Mouse (Mus musculus): ENCODE data around the gene Cpsf6.

Cpsf6 gene

DNA sequence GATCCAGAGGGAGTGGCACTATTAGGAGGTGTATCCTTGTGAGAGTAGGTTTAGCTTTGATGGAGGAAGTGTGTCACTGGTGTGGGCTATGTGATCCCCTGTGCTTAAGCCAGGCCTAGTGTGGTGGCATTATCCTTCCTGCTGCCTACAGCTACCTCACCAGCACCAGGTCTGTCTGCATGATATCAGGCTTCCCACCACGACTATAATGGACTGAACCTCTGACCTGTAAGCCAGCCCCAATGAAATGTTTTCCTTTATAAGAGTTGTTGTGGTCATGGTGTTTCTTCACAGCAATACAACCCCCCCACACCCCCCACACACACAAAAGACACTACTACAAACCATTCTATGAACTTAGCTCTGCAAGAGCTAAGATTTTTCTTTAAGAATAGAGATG lies 34.9 kb upstream of the Cpsf6 start:
- DNase-seq (ENCODE audit: low read depth in 2 of 2, low spot score in 2 of 2) = no peak

DNA sequence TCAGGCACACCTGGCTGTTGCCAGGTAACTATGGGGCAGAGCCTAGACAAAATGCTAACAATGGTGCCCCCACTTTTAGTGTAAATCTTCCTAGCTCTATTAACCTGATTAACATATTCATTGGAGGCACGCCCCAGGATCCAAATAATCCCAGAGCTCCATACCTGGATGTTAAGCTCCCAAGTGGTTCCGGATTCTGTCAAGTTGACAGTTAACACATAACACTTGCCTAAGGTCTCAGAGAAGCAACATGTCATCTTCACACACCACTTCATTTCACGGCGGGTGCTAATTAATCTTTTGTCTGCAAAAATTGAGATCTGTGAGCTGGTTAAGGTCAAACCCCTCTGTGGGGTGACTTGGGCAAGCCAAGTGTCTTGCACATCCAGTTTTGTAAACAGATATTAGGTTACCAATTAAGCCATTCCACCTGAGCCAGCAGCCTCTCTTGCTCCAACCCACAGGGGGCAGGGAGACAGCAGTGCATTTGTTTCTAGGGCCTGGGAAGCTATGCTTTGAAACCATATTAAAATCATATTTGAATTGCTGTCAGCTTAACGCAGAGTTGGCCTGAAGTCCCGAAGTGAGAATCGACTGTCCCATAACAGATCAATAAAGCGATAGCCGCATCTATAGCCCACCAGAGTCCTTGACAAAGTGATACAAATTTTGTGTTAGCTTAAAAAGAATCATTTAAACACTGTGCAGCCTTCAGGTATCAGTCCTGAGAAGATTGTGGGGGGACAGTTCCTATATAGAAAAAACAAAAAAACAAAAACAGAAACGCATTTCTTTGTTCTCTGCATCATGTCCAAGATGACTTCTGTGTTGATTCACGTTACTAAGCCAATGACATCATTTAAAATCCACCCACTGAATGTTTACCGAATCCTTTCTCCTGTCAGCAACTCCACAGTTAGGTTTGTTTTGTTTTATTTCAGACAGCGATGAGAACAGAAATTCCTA lies 34.0 kb upstream of the Cpsf6 start:
- DNase-seq (ENCODE audit: low read depth in 2 of 2, low spot score in 2 of 2) = no peak

DNA sequence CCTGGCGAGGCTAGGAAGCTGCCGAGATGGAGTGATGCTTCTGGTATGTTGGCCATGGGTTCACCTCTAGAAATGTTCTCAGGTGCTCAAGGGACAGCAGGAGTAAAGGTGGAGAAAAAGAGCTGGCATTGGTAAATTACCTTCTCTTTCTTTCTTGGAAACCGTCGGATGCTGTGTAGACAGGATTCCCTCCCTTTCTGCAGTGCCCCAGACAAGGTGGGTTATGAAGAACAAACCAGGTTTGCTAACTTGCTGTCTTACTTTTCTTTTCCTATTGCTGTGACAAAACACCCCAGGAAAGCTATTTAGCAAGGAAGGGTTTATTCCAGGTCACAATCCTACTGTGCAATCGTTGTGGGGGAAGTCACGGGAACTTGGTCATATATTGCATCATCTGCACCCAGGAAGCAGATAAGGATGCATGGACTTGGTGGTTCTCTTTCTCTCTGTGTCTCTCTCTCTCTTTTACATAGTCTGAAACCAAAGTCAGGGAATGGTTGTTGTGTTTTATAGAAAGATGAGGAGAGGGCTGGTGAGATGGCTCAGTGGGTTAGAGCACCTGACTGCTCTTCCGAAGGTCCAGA lies 32.8 kb upstream of the Cpsf6 start:
- no peak for DNase-seq (ENCODE audit: low read depth in 2 of 2, low spot score in 2 of 2)

DNA sequence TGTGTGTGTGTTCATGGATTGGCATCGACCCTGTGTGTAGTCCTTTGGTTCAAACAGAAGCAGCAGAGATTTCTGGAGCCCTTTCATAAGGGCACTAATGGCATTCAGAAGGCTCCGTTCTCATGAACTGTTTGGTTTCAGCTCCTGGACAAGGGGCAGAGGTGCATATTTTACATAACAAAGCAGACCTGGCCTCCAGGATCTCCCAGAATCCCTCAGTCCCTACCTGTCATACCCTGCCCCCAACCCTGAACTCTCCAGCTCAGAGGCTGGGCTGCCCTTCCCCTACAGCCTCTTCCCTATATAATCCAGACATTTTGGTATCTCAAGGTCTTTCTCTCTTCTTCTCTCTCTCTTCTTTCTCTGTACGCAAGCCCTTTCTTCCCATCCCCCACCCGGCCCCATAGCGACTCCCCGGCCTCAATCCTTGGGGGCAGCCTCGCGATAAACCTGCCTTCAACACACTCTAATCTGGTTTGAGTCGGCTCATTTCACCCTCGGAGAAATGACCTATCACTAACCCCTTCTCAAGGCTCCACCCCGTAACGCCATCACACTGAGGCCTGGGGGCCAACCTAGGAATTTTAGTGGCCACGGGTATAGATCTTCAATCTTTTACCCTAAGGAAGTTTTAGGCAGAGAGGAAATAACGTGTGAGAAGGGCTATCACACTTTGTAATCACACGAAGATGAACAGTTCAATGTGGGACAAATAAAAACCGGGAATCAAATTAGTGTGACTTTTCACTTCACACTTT lies 32.1 kb upstream of the Cpsf6 start:
- DNase-seq (ENCODE audit: low read depth in 2 of 2, low spot score in 2 of 2) = no peak

DNA sequence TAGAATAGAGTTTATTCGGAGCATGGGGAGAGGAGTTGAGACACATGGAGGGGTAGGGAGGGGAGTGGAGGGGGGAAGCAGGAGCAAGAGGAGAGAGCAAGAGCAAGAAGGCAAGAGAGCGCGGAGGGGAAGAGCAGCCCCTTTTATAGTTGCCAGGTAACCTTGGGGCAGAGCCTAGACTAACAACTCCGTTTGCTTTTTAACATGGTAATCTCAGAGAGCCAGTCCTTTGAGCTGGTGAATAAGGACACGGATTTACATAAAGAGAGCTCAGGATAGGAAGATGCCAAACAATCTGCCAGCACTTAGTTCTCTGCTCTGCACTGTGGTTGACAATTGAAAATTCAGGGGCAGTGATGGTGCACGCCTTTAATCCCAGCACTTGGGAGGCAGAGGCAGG lies 31.3 kb upstream of the Cpsf6 start:
- DNase-seq (ENCODE audit: low read depth in 2 of 2, low spot score in 2 of 2) = no peak

DNA sequence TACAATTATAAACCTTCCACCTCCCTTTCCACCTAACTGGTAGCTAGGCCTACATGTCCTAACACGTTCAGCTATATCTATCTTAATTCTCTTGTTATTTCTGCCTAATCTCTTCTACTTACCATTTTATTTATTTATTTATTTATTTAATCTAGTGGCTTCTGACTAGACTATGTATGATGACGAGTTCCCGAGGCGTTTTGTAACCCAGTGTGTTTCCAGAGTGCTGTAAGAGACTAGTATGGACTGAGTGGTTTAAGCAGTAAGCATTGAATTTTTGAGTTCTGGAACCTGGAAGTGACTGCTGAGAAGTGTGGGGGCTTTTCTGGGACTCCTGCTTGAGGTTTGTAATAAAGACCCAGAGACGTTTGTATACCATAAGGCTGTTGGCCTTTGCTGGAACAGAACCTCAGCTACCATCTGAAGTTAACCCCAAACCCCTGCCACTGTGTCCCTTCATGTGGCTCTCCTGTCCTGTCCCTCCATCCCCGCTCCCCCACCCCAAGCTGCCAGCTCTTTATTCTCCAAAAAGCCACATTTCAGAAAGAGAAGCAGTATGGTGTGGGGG lies 30.8 kb upstream of the Cpsf6 start:
- no peak for DNase-seq (ENCODE audit: low read depth in 2 of 2, low spot score in 2 of 2)

DNA sequence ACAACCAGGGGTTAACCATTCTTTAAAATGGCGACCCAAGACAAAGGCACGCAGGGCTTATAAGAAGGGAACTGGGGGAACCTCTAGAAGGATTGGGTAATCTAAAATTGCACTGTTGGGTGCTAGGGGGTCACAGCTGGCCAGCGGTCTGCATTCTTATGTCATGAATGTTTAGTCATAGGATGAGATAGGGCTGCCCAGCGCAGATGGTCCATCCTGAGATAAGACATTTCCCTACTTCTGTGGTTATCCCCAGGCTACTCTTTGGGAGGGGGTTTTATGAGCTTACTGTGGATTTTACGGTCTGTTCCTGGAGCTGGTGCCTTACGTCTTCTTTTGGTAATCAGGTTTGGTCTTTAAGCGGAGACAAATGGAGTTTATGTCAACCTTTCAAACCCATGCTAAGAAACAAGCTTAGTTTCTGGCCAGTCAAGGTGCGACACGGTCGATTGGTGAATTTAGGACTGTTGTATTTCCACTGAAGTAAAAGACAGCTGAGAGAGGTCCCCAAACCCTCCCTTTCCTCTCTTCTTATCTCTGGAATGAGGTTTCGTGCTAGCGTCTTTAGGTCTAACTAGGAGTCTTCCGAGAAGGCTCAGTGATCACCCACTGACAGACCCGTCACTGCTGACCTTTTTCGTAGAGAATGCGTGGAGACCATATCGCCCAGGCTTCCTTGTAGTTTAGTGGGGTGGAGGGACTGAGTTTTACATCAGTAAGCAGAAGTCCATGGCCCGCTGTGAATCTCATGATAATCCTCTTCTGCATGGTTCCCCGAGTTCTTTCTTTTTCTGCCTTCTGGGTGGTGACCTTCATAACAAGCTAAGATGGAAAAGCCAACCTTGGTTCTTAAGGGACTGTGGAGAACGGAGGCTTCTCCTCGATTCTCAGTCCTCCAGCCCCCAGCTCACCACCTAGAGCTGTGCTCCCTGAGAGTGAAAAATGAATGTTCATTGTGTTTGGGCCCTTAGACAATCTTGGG lies 29.8 kb upstream of the Cpsf6 start:
- no peak for DNase-seq (ENCODE audit: low read depth in 2 of 2, low spot score in 2 of 2)

DNA sequence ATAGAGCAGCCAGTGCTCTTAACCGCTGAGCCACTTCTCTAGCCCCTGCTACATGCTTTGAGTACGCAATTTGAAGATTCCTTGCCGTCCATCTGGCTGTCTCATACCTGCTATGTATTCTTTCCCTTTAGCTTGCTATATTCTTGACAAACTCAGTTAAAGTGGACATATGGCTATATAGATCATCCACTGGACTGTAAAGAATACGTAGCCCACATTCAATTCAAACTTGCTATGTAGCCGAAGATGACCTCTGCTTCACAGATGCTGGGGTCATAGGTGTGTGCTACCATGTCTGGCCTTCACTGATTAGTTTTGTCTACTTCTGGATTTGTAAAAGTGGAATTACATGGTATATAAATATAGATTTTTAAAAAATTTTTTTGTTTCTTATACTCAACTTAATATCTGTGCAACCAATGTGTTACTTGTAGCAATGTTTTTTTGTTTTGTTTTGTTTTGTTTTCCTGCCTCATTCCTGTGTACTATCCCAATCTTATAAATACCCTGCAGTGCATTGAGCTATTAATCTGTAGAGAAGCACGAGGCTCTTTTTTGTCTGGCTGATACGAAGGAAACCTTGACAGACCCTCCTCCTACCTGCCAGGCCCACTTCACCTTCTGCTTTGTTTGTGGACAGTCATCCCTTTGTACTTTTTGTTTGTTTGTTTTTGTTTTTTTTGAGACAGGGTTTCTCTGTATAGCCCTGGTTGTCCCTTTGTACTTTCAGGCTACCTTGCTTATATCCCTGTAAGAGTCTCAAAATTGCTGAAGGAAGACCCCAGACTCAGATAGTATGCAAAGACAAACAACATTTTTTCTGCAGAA lies 28.9 kb upstream of the Cpsf6 start:
- no peak for DNase-seq (ENCODE audit: low read depth in 2 of 2, low spot score in 2 of 2)

DNA sequence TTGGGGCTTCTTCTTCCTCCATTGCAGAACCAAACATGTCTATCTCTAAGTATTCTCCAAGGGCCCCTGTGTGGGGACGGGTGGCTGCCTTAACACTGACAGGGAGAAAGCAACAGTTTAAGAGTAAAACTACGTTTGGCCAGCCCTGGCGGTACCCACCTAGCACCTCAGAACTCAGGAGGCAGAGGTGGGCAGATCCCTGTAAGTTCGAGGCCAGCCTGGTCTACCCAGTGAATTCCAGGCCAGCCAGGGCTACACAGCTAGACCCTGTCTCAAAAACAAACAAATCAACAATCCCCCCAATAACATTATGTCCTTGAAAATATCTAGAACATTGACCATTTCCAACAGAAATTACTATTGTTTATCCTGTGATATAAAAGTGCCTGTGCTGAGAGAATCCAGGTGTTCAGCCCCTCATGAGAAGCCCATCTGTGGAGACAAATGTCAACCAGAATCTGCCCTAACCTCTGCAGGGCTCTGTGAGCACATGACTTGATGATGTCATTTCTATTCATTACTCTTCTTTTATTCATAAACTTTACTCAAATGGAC lies 28.0 kb upstream of the Cpsf6 start:
- no peak for DNase-seq (ENCODE audit: low read depth in 2 of 2, low spot score in 2 of 2)

DNA sequence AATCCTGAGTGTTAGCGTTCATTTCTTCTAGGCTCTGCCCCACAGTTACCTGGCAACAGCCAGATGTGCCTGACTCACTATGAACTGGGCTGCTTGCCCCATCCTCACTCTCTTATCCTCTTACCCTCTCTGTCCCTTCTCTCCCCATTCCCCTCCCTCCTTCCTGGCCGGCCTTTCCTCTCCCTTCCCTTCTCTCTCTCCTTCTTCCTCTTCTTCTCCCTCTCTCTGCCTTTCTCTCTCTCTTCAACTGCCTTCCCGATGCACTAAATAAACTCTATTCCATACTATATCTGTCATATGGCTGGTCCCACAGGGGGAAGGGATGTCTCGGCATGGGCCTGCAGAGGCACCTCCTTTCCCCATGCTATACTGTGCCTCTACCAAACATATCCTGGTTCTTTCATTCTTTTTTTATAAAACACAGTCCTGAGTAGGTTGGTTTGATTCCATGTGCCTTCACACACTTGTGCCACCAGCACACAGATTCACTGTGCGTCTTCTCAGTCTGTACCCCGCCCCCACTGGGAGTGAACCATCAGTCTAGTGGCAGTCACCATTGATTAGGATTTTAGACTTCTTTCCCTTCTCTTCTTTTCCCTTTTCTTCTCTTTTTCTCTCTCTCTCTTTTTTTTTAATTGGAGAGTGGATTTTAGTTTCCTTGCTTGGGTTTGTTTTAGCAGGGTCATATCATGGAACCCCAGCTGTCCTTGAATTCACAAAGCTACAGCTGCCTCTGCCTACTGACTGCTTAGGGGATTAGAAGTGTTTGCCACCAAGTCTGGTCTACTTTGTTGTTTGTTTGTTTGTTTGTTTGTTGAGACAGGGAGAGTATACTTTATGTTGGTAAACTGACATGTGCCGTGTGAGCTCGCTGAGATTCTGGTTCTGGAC lies 27.3 kb upstream of the Cpsf6 start:
- DNase-seq (ENCODE audit: low read depth in 2 of 2, low spot score in 2 of 2) = no peak

DNA sequence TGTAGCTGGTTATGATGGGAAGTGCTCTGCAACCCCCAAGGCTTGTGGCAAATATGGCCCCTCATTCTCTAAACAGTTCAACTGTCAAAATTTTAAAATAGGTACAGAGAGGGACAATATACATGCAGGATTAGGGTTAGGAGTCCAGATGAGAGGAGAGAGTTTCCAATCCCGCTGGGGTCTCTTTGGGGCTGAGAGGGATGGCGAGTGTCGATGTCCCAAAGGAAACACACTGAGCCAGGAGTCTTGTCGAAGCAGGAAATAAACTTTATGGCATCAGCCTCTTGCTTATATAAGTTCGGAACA lies 26.4 kb upstream of the Cpsf6 start:
- DNase-seq (ENCODE audit: low read depth in 2 of 2, low spot score in 2 of 2) = no peak

DNA sequence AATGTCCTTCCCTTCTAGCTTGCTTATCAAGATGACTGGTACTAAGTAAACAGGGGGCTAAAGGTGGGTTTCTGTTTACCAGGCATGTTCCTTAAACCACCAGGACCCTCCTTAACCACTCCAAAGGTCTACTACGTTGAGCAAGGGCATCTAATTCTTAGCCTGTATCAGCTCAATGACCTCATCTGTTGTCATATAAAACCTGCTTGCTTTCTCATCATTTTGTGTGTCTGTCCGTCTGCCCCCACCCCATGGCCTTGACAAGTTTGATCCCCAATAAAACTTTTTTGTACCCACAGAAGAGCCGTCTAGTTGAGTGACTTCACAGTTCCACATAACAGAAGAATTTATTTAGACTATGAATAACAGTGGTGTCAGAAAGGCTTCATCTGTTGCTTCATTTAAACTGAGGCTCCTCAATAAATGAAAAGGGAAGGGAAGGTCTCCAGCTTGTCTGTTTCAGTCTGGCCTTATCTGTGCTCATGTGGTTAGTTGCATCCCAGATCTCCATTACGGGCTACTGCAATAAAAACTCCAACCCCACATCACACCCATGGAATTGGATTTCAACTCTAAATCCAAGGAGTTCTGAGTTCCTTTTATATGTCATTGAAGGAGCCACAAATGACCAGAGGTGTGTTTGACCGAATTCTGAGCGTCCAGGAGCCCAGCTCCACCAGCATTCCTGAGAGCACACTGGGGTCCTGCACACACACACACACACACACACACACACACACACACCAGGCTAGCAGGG lies 25.9 kb upstream of the Cpsf6 start:
- DNase-seq (ENCODE audit: low read depth in 2 of 2, low spot score in 2 of 2) = no peak

DNA sequence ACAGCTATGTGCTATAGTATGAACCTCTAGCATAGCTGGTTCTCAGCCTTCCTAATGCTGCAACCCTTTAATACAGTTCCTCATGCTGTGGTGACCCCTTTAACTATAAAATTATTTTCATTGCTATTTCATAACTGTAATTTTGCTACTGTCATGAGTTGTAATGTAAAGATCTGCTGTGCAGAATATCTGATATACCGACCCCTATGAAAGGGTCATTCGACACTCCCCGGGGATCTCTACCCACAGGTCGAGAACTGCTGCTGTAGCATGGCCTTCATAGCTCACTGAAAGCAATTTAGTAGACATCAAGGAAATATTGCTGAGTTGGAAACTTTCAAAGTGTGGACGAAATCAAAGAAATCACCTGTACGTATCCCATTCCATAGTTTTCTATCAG lies 24.6 kb upstream of the Cpsf6 start:
- DNase-seq (ENCODE audit: low read depth in 2 of 2, low spot score in 2 of 2) = no peak

DNA sequence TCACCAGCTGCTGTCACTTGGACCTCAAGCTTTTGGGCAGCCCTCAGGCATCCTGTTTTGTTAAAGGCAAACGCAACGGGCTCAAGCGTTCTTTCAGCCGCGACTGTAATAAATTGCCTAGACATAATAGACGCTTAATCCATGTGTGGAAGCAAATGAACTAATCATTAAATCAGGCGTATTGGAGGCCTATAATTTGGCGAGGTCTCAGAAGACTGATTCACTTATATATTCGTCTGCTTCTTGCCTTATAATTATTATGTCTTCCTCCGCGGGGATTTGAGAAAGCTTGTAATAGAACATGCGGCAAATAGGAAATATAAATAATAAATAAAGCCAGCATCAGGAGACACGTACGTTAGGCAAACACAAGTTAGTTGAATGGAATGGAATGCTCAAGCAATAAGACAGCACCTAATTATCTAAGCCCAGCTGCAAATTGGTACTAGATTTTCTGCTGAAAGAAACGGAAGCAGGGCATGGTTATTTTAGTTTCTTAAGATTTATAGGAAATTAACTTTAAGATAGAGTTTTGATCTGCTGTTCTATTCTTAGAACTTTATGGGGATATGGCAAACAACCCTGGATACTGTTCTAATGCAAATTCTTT lies 23.6 kb upstream of the Cpsf6 start:
- DNase-seq (ENCODE audit: low read depth in 2 of 2, low spot score in 2 of 2) = no peak

DNA sequence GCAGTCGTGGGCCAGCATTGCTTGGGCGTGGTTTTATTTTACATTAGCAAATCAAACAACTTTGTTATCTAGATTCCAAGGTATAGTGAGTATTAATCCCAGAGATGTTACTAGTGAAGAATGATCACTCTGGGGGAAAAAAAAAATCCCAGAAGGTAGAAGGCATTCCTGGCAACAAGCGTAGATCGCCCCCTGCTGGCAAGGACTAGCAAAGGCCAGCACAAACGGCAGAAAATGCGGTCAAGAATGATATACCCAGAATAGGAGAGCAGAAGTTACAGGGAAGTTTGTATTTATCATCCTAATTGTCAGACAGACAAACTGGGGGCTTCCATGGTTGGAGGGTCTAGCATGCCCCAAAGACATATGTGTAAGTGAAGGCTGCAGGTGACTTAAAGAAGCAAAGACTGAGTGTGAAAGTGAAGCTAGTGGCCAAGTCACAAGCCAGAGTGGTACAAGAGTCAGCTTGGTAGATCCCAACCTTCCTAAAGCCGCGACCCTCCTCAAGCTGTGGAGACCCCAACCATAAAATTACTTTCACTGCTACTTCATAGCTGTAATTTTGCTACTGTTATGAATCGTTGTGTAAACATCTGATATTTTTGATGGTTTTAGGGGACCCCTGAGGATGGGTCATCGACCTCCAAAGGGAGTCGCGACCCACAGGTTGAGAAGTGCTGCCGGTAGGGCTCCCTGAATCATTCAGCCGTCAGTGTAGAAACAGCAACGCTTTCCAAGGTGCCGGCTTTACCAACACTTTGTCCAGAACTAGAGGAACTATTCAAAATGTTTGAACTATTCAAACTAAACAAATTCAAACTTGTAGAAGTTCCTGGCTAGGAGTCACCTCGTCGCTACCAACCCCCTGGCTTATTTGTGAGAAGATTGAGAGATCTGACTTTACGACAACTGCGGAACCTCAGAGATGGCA lies 22.9 kb upstream of the Cpsf6 start:
- peak; percentile 41 to 50 for DNase-seq (ENCODE audit: low read depth in 2 of 2, low spot score in 2 of 2)

DNA sequence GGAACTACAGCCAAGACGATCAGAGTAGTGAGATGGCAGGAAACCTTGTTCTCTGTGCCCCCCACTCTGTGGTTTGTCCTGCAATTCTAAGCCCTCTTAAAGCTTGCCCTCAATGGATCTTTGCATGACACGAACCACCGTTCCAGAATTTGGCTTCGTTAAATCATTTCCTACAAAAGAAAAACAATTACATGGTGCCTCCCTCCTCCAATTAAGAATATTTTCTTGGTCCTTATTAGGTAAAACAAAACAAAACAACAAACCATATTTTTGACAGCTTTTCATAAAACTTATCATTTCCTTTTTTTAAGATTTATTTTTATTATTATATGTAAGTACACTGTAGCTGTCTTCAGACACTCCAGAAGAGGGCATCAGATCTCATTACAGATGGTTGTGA lies 21.5 kb upstream of the Cpsf6 start:
- no peak for DNase-seq (ENCODE audit: low read depth in 2 of 2, low spot score in 2 of 2)
